Mouse (Mus musculus) myocyte (in vitro differentiated cells): Measurements from ENCODE around the gene Magi3. TPM values are rescaled to one million over a fixed set of nuclear protein-coding genes. Genes with fewer than 3 reads are reported as not detected.

Experiments used
- H3K27me3 ChIP-seq: one replicate; pipeline ENCODE4 v1.6.1; 2011; ENCODE audit not compliant: control insufficient read depth, insufficient read depth, insufficient read length
- H3K36me3 ChIP-seq: one replicate; pipeline ENCODE4 v1.6.1; 2011; ENCODE audit not compliant: control insufficient read depth, insufficient read depth
- H3K4me2 ChIP-seq: one replicate; pipeline ENCODE4 v1.6.1; 2011; ENCODE audit warnings: low read depth, control low read depth
- H3K4me3 ChIP-seq: one replicate; pipeline ENCODE4 v1.5.1; 2011; ENCODE audit warnings: mild to moderate bottlenecking, control low read depth, moderate library complexity
- H3K79me2 ChIP-seq: one replicate; pipeline ENCODE4 v1.6.1; 2011; ENCODE audit not compliant: control insufficient read depth, insufficient read depth
- H3ac ChIP-seq: one replicate; pipeline ENCODE4 v1.6.1; 2011; ENCODE audit not compliant: control insufficient read depth, insufficient read length
- CEBPB ChIP-seq: IDR thresholded peaks from 2 replicates; pipeline ENCODE4 v1.6.1; 2011; ENCODE audit warnings: mild to moderate bottlenecking, moderate library complexity; ENCODE audit not compliant: poor library complexity, insufficient read depth, severe bottlenecking
- E2F4 ChIP-seq: IDR thresholded peaks from one replicate; pipeline ENCODE4 v1.6.1; 2011; ENCODE audit warnings: mild to moderate bottlenecking, control low read depth, moderate library complexity; ENCODE audit not compliant: insufficient read depth
- MAX ChIP-seq: IDR thresholded peaks from one replicate; pipeline ENCODE4 v1.6.1; 2011; ENCODE audit warnings: low read depth, mild to moderate bottlenecking, control low read depth
- MYOD1 ChIP-seq, 3 experiments: IDR thresholded peaks; one replicate each; pipeline ENCODE4 v1.6.1; 2011; ENCODE audit warnings: control low read depth in 2 of 3, low read depth in 2 of 3, mild to moderate bottlenecking in 2 of 3, moderate library complexity in 1 of 3; ENCODE audit not compliant: insufficient read length in 2 of 3, control insufficient read depth in 1 of 3
- MYOG ChIP-seq, 3 experiments: IDR thresholded peaks; one replicate each; pipeline ENCODE4 v1.6.1; 2011; ENCODE audit warnings: control low read depth in 2 of 3, low read depth in 2 of 3, mild to moderate bottlenecking in 2 of 3; ENCODE audit not compliant: insufficient read length in 2 of 3, control insufficient read depth in 1 of 3, insufficient read depth in 1 of 3
- POLR2A ChIP-seq: IDR thresholded peaks from one replicate; pipeline ENCODE4 v1.6.1; 2011; ENCODE audit warnings: low read depth, mild to moderate bottlenecking, control low read depth, moderate library complexity; ENCODE audit not compliant: insufficient read length
- POLR2AphosphoS2 ChIP-seq: IDR thresholded peaks from one replicate; pipeline ENCODE4 v1.6.1; 2011; ENCODE audit warnings: low read depth, control low read depth; ENCODE audit not compliant: insufficient read length
- REST ChIP-seq: IDR thresholded peaks from one replicate; pipeline ENCODE4 v1.6.1; 2011; ENCODE audit warnings: mild to moderate bottlenecking, control low read depth, moderate library complexity; ENCODE audit not compliant: insufficient read depth, insufficient read length
- SRF ChIP-seq: IDR thresholded peaks from one replicate; pipeline ENCODE4 v1.6.1; 2011; ENCODE audit warnings: low read depth; ENCODE audit not compliant: control insufficient read depth, insufficient read length
- TCF12 ChIP-seq: IDR thresholded peaks from one replicate; pipeline ENCODE4 v1.6.1; 2011; ENCODE audit warnings: mild to moderate bottlenecking, control low read depth; ENCODE audit not compliant: poor library complexity, insufficient read depth, severe bottlenecking
- TCF3 ChIP-seq: IDR thresholded peaks from one replicate; pipeline ENCODE4 v1.6.1; 2011; ENCODE audit warnings: low read depth, control low read depth; ENCODE audit not compliant: insufficient read length
- USF1 ChIP-seq: IDR thresholded peaks from one replicate; pipeline ENCODE4 v1.6.1; 2011; ENCODE audit warnings: low read depth, mild to moderate bottlenecking, control low read depth, moderate library complexity
- polyA plus RNA-seq: library from polyadenylated mRNA; unstranded; fragments of >200 nt; fragmentation: generic; extraction: Trizol; gene quantifications from one replicate; pipeline ENCODE4 v1.2.1, GENCODE M21; 2012; ENCODE audit warnings: missing spikeins

Gene Magi3
- polyA plus RNA-seq, 1 experiment, result 5.5 TPM

DNA sequence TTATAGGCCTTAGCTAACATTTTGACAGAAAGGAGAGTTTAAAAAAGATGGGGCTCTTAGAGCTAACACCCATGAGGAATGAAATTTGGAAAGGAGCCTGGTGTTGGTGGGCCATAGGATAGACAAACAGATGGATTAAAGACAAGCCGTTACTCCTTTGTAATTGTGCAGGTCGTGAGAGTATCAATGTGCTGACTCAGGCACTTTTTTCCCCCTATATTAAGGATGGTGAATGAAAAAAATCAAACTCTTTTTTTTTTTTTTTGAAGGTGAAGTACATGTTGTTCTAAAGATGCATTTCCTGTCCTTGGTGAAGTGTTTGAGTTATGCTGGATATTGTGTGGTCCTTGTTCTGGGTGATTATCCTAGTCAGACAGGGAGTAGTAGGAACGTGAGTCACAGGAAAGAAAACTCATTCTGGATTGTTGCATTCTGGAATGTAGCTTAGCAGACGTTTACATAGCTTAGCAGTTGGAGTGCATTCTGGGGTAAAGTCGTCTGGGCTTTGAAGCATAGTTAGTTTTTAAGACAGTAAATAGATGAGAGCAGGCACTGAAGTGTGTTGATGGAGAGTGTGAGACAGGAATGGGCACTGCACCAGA lies 232.2 kb downstream of the Magi3 start:
- Histone ChIP-seq H3K4me2 (no peak overlapping the region), H3K36me3 (peaks cover 38% of the 10 kb centered on the region), H3ac (no peak overlapping the region), H3K27me3 (no peaks in the 10 kb centered on the region), H3K79me2 (no peaks in the 10 kb centered on the region), H3K4me3 (no peak overlapping the region)
- TF ChIP-seq USF1 (no peak), TCF12 (no peak), POLR2AphosphoS2 (no peak), POLR2A (no peak), CEBPB (no peak), MAX (no peak), SRF (no peak), TCF3 (no peak), E2F4 (no peak), MYOG (IDR thresholded peaks at IDR 0.05; ENCODE audit: control insufficient read depth in 1 of 3, insufficient read depth in 1 of 3, insufficient read length in 2 of 3, low read depth in 2 of 3) (no peak), REST (no peak), MYOD1 (IDR thresholded peaks at IDR 0.05; ENCODE audit: control insufficient read depth in 1 of 3, insufficient read length in 2 of 3, low read depth in 2 of 3) (no peak)

DNA sequence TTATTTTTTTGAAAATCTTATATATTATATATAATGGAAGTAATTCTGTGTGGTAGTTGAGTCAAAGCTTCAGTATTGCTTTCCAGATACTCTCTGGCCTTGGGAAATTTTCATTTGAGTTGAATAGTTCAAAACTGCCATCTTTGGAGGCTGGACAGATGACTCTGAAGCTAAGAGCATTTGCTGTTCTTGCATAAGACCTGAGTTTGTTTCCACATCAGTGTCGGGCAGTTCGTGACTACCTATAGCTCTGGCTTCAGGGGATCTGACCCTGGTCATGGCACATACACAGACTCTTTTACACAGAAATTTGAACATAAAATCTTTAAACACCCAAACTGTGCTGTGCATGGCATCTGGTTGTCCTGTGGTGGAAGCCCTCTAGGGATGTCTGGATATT lies 235.0 kb downstream of the Magi3 start:
- Histone ChIP-seq H3K4me2 (no peak overlapping the region), H3K36me3 (peaks cover 23% of the 10 kb centered on the region), H3K4me3 (no peak overlapping the region), H3ac (no peak overlapping the region), H3K27me3 (no peaks in the 10 kb centered on the region), H3K79me2 (no peaks in the 10 kb centered on the region)
- TF ChIP-seq TCF12 (no peak), SRF (no peak), CEBPB (no peak), REST (no peak), POLR2A (no peak), USF1 (no peak), POLR2AphosphoS2 (no peak), MYOD1 (IDR thresholded peaks at IDR 0.05; ENCODE audit: control insufficient read depth in 1 of 3, insufficient read length in 2 of 3, low read depth in 2 of 3) (no peak), TCF3 (no peak), MYOG (IDR thresholded peaks at IDR 0.05; ENCODE audit: control insufficient read depth in 1 of 3, insufficient read depth in 1 of 3, insufficient read length in 2 of 3, low read depth in 2 of 3) (no peak), E2F4 (no peak)

- no peak overlapping the region for H3K4me3 ChIP-seq
- TF ChIP-seq SRF (no peak), MYOD1 (IDR thresholded peaks at IDR 0.05; ENCODE audit: control insufficient read depth in 1 of 3, insufficient read length in 2 of 3, low read depth in 2 of 3) (no peak), E2F4 (no peak), POLR2A (no peak), TCF3 (no peak), MAX (no peak), TCF12 (no peak), REST (no peak), CEBPB (no peak), USF1 (no peak), POLR2AphosphoS2 (no peak), MYOG (IDR thresholded peaks at IDR 0.05; ENCODE audit: control insufficient read depth in 1 of 3, insufficient read depth in 1 of 3, insufficient read length in 2 of 3, low read depth in 2 of 3) (no peak)
- no peaks in the 10 kb centered on the region for H3K27me3 ChIP-seq
- H3K36me3 ChIP-seq, result peaks cover 19% of the 10 kb centered on the region
- H3K79me2 ChIP-seq, result no peaks in the 10 kb centered on the region
- no peak overlapping the region for H3K4me2 ChIP-seq
- H3ac ChIP-seq, result no peak overlapping the region
Observed at GRCm38 (mm10) chr3:103984556-103984955, 235.6 kb downstream of the Magi3 start.

DNA sequence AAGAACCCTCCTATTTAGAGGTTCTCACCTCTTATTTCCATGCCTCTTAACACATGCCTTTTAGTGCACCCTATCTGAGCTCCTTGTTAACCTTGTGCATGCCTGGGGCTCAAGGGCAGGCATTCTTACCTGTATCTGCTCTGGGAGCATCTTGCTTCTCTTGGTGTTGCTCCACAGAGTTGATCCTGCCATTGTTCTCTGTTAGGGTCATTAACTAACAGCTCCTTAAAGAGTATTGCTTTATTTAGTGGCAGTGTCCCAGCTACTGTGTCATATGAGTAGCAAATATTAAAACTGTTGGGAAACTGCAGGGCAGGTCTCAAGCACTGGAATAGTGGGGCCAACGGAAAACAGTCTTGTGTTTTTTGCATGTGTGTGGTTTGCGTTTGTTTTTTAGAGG lies 249.0 kb downstream of the Magi3 start:
- Histone ChIP-seq H3ac (no peak overlapping the region), H3K27me3 (no peaks in the 10 kb centered on the region), H3K36me3 (peaks cover 13% of the 10 kb centered on the region), H3K79me2 (peaks cover 13% of the 10 kb centered on the region), H3K4me3 (no peak overlapping the region), H3K4me2 (no peak overlapping the region)
- TF ChIP-seq MYOD1 (IDR thresholded peaks at IDR 0.05; ENCODE audit: control insufficient read depth in 1 of 3, insufficient read length in 2 of 3, low read depth in 2 of 3) (no peak), SRF (no peak), TCF12 (no peak), POLR2AphosphoS2 (no peak), E2F4 (no peak), CEBPB (no peak), TCF3 (no peak), USF1 (no peak), MAX (no peak), POLR2A (no peak), REST (no peak), MYOG (IDR thresholded peaks at IDR 0.05; ENCODE audit: control insufficient read depth in 1 of 3, insufficient read depth in 1 of 3, insufficient read length in 2 of 3, low read depth in 2 of 3) (no peak)
